Mouse (Mus musculus): ENCODE measurements at regions not wholly inside any gene's neighbourhood (a gene's known extent, or its start where the extent isn't known, plus 50 kb on each side); places are given as distances from the start of the nearest gene placed in this dataset.
A peak's percentile ranks its signal among the peaks of the same experiment; 100 is the strongest.

DNA sequence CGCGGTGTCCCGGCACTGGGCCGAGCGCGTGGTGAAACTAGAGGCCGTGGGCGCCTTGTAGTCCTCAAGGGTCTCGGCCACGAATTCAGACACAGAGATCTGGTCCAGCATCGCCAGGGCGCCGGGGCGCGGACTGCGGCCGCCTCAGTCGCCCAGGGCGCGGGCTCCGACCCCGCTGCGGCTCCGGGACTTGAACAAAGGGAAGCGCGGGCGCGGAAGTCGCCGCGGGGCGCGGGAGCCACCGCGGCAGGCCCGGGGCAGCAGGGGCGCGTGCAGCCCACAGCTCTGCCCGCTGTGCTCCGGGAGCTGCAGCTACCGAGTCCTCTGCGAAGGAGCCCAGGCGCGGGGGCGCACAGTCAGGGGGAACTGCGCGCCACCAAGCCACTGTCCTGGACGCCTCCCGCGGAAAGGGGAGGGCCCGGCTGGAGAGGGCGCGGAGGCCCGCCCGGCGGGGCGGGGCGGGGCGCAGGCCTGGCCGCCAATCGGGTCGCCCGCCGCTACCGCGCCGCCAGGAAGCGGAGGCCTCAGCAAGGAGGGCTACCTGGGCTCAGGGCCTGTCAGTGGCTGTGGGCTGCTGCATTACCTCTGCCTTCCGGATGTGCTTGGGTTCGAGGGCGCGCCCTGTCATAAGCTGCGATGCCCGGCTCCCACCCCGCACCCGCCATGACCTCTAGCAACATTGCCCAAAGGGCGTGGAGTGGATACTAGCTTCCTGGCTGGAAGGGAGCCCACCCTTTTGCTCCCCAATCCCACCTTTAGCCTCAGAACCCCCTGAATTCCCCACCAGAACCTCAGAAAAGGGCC lies 155.2 kb upstream of the 9030624G23Rik start:
- DNase-seq (ENCODE audit: low spot score), result peak; percentile 26

Data from thymus, postnatal 0 days (tissue).